Mouse (Mus musculus): ENCODE measurements around the gene Tmem107. TPM values are rescaled to one million over a fixed set of nuclear protein-coding genes. Genes with fewer than 3 reads are reported as not detected.

Tmem107 gene
- polyA plus RNA-seq, 1 experiment from 2014 or later = 56.9 TPM

DNA sequence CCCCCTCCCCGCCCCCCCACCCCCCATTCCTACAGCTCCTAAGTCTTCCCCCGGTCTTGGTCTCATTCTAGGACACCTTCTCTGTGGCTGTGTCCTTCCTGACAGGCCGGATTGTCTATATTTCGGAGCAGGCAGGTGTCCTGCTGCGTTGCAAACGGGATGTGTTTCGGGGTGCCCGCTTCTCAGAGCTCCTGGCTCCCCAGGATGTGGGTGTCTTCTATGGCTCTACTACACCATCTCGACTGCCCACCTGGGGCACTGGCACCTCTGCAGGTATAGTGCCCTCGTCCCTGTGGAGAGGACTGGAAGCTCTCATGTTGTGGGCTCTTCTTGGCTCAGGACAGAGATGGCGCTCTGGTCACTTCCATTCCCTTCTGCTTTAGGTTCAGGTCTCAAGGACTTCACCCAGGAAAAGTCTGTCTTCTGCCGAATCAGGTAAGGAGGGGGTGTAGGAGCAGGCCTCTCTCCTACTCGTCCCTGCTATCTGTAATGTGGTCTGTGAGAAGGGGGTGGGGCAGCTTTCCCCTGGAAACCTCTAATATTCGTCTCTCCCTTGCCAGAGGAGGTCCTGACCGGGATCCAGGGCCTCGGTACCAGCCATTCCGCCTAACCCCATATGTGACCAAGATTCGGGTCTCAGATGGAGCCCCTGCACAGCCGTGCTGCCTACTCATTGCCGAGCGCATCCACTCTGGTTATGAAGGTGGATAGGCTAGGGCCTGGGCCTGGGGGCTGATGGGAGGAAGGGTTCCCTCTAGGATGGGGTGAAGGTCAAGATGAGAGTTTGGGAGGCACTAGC lies 31.2 kb downstream of the Tmem107 start:
- DNase-seq (ENCODE audit: low read depth, low spot score) = no peak
- no peak for TF ChIP-seq CTCF (IDR thresholded peaks at IDR 0.05)
- no peak for ATAC-seq
- in situ Hi-C loops (cut with MboI; ENCODE audit: low pct_unique_long_range_greater_than_20kb) = no loop called here
- ChIA-PET POLR2A (interaction anchor here (0.6 to 3.3 kb wide), 3 partner anchors 8 to 20 kb away, joined by 3 to 16 read pairs (median 5); partner anchors contain the start of gene 9130213A22Rik), CTCF (interaction anchor here (0.7 to 1.3 kb wide), 4 partner anchors 10 to 38 kb away, joined by 3 to 5 read pairs (median 4); partner anchors contain the start of gene 9130213A22Rik)
- H3K27me3 ChIP-seq = no peaks in the 10 kb centered on the region

DNA sequence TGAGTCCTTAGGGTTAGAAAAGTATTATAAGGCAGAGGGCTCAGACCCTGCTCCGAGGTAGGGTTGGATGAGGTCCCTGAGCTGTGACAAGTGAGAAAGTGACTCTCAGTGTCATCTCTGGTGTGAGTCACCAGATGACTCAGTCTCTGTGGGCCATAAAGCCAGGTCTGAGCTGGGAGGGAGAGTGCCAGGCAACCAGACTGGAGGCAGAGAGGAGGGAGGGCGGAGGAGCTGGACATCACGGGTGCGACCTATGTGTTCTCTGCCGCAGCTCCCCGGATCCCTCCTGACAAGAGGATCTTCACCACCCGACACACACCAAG lies 31.8 kb downstream of the Tmem107 start:
- no peak for TF ChIP-seq CTCF (IDR thresholded peaks at IDR 0.05)
- H3K27me3 ChIP-seq = no peaks in the 10 kb centered on the region
- ATAC-seq (no peak), DNase-seq (ENCODE audit: low read depth, low spot score) (no peak)
- in situ Hi-C loops (cut with MboI; ENCODE audit: low pct_unique_long_range_greater_than_20kb) = no loop called here
- POLR2A ChIA-PET = interaction anchor here (1.3 kb wide), 1 partner anchor 19 kb away, joined by 5 read pairs; the partner anchor contains the start of gene 9130213A22Rik
- CTCF ChIA-PET = interaction anchor here (1.2 kb wide), 1 partner anchor 10 kb away, joined by 5 read pairs; no protein-coding TSS in a partner anchor

DNA sequence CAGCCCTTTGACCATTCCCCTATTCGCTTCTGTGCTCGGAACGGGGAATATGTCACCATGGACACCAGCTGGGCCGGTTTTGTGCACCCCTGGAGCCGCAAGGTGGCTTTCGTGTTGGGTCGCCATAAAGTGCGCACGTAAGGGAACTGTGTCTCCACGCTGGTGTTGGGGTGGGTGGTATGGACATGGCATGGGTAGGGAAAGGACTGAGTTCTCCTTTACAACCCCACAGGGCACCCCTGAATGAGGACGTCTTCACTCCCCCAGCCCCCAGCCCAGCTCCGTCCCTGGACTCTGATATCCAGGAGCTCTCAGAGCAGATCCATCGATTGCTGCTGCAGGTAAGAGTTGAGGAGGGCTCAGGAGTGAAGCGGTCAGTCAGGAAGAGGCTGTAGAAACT lies 32.5 kb downstream of the Tmem107 start:
- H3K27me3 ChIP-seq = no peaks in the 10 kb centered on the region
- ATAC-seq = no peak
- DNase-seq (ENCODE audit: low read depth, low spot score) = no peak
- ChIA-PET CTCF (interaction anchor here (1.2 kb wide), 1 partner anchor 9 kb away, joined by 5 read pairs; no protein-coding TSS in a partner anchor), POLR2A (interaction anchor here (1.3 kb wide), 1 partner anchor 19 kb away, joined by 5 read pairs; the partner anchor contains the start of gene 9130213A22Rik)
- in situ Hi-C loops (cut with MboI; ENCODE audit: low pct_unique_long_range_greater_than_20kb) = no loop called here
- TF ChIP-seq CTCF (IDR thresholded peaks at IDR 0.05) = no peak

- ATAC-seq (no peak), DNase-seq (ENCODE audit: low read depth, low spot score) (no peak)
- TF ChIP-seq CTCF (IDR thresholded peaks at IDR 0.05) = no peak
- ChIA-PET CTCF (interaction anchor here (1.2 kb wide), 1 partner anchor 8 kb away, joined by 5 read pairs; no protein-coding TSS in a partner anchor), POLR2A (interaction anchor here (1.3 kb wide), 1 partner anchor 18 kb away, joined by 5 read pairs; the partner anchor contains the start of gene 9130213A22Rik)
- H3K27me3 ChIP-seq = no peaks in the 10 kb centered on the region
- in situ Hi-C loops (cut with MboI; ENCODE audit: low pct_unique_long_range_greater_than_20kb) = no loop called here
Measured at GRCm38 (mm10) chr11:69103531-69104435, 33.2 kb downstream of the Tmem107 start.

DNA sequence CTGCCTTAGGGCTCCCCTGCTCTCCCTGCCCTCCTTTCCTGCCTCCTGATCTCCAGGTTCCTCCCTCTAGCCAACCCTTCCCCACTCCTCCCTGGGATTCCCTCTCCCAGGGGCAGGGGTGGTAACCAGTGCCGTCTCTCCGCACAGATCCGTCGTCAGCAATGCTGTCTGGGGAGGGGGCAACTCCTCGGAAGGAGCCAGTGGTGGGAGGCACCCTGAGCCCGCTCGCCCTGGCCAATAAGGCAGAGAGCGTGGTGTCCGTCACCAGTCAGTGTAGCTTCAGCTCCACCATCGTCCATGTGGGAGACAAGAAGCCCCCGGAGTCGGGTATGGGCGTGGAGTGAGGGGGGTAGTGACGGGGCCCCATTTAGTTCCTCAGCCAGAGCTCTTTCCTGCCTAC lies 33.9 kb downstream of the Tmem107 start:
- ChIA-PET CTCF (no interaction called here), POLR2A (no interaction called here)
- no peaks in the 10 kb centered on the region for H3K27me3 ChIP-seq
- in situ Hi-C loops (cut with MboI; ENCODE audit: low pct_unique_long_range_greater_than_20kb) = no loop called here
- DNase-seq (ENCODE audit: low read depth, low spot score) (no peak), ATAC-seq (no peak)
- TF ChIP-seq CTCF (IDR thresholded peaks at IDR 0.05) = no peak

GRCm38 (mm10) chr11:69105227-69105626 lies 34.6 kb downstream of the Tmem107 start:
- ATAC-seq = no peak
- CTCF ChIA-PET = no interaction called here
- no peaks in the 10 kb centered on the region for H3K27me3 ChIP-seq
- TF ChIP-seq CTCF (IDR thresholded peaks at IDR 0.05) = no peak
- DNase-seq (ENCODE audit: low read depth, low spot score) = no peak
- POLR2A ChIA-PET = interaction anchor here (1.0 kb wide), 1 partner anchor 9 kb away, joined by 3 read pairs; no protein-coding TSS in a partner anchor
- in situ Hi-C loops (cut with MboI; ENCODE audit: low pct_unique_long_range_greater_than_20kb) = no loop called here

GRCm38 (mm10) chr11:69105796-69106195 lies 35.2 kb downstream of the Tmem107 start:
- no peak for DNase-seq (ENCODE audit: low read depth, low spot score)
- H3K27me3 ChIP-seq = no peaks in the 10 kb centered on the region
- ChIA-PET CTCF (no interaction called here), POLR2A (interaction anchor here (1.0 kb wide), 1 partner anchor 9 kb away, joined by 3 read pairs; no protein-coding TSS in a partner anchor)
- in situ Hi-C loops (cut with MboI; ENCODE audit: low pct_unique_long_range_greater_than_20kb) = no loop called here
- ATAC-seq = no peak
- TF ChIP-seq CTCF (IDR thresholded peaks at IDR 0.05) = no peak

- POLR2A ChIA-PET = interaction anchor here (1.0 kb wide), 1 partner anchor 10 kb away, joined by 3 read pairs; no protein-coding TSS in a partner anchor
- TF ChIP-seq CTCF (IDR thresholded peaks at IDR 0.05) = no peak
- DNase-seq (ENCODE audit: low read depth, low spot score) (no peak), ATAC-seq (no peak)
- in situ Hi-C loops (cut with MboI; ENCODE audit: low pct_unique_long_range_greater_than_20kb) = no loop called here
- no peaks in the 10 kb centered on the region for H3K27me3 ChIP-seq
- CTCF ChIA-PET = no interaction called here
Measured at GRCm38 (mm10) chr11:69106299-69106698, 35.7 kb downstream of the Tmem107 start.

DNA sequence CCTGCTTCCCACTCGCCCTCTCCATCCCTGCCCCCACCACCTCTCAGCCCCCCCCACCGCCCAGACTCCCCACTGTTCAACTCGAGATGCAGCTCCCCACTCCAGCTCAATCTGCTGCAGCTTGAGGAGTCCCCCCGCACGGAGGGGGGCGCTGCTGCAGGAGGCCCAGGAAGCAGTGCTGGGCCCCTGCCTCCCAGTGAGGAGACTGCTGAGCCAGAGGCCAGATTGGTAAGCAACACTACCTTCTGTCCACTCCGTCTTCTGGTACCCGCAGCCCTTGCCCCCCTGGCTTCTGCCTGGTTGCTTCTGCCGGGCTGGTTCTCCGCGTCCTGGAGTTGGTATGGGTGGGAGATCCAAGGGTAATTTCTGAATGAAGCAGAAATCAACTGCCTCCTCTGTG lies 36.2 kb downstream of the Tmem107 start:
- CTCF ChIA-PET = no interaction called here
- no peak for TF ChIP-seq CTCF (IDR thresholded peaks at IDR 0.05)
- ATAC-seq (no peak), DNase-seq (ENCODE audit: low read depth, low spot score) (no peak)
- in situ Hi-C loops (cut with MboI; ENCODE audit: low pct_unique_long_range_greater_than_20kb) = no loop called here
- POLR2A ChIA-PET = no interaction called here
- no peaks in the 10 kb centered on the region for H3K27me3 ChIP-seq

DNA sequence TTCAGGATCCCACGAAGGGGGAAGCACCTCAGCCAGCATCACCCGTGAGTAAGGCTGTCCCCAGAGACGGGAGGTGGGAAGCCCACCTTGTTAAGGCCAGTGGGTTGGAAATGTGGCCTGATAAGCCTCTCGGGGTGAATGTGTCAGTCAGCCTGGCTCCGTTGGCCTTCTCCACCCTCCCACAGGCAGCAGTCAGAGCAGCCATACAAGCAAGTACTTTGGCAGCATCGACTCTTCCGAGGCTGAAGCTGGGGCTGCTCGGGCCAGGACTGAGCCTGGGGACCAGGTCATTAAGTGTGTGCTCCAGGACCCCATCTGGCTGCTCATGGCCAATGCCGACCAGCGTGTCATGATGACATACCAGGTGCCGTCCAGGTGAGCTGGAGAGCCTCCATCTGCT lies 37.1 kb downstream of the Tmem107 start:
- ChIA-PET CTCF (no interaction called here), POLR2A (no interaction called here)
- no peak for ATAC-seq
- no peak for TF ChIP-seq CTCF (IDR thresholded peaks at IDR 0.05)
- in situ Hi-C loops (cut with MboI; ENCODE audit: low pct_unique_long_range_greater_than_20kb) = no loop called here
- no peak for DNase-seq (ENCODE audit: low read depth, low spot score)
- H3K27me3 ChIP-seq = no peaks in the 10 kb centered on the region
